Mouse (Mus musculus): ENCODE measurements at regions not wholly inside any gene's neighbourhood (a gene's known extent, or its start where the extent isn't known, plus 50 kb on each side); places are given as distances from the start of the nearest gene placed in this dataset.

- no peak for ATAC-seq (replicated peaks; ENCODE audit: insufficient number of reproducible peaks, low FRiP score, low TSS enrichment, low read depth)
Measured at GRCm38 (mm10) chr10:37214656-37215055, 75.9 kb upstream of the Marcks start.

GRCm38 (mm10) chr10:37212350-37213035, 73.8 kb upstream of the Marcks start:
- no peak overlapping the region for H3K27ac ChIP-seq (replicated peaks; ENCODE audit: low read depth, low read length)
- no peak overlapping the region for H3K4me2 ChIP-seq (ENCODE audit: low read depth, low read length)
- ATAC-seq (replicated peaks; ENCODE audit: insufficient number of reproducible peaks, low FRiP score, low TSS enrichment, low read depth), result no peak
- H3K36me3 ChIP-seq (replicated peaks; ENCODE audit: control insufficient read depth, insufficient read depth, low read depth, low read length), result no peaks in the 10 kb centered on the region
- H3K4me1 ChIP-seq (ENCODE audit: control insufficient read depth, insufficient read depth, low read length), result no peaks in the 10 kb centered on the region
- no peak overlapping the region for H3K9ac ChIP-seq (replicated peaks; ENCODE audit: low read length)
- H3K27me3 ChIP-seq (ENCODE audit: control insufficient read depth, insufficient read depth, low read length), result no peaks in the 10 kb centered on the region
- 29% methylated on average over 1 of the region's 1 CpGs for WGBS
- DNase-seq (ENCODE audit: low spot score), result no peak
- H3K9me3 ChIP-seq (replicated peaks; ENCODE audit: control insufficient read depth, low read length), result no peaks in the 10 kb centered on the region
- no peak overlapping the region for H3K4me3 ChIP-seq (ENCODE audit: low read depth, low read length)

More at GRCm38 (mm10) chr10:37214656-37215055, 75.9 kb upstream of the Marcks start:
- no peak overlapping the region for H3K4me2 ChIP-seq (ENCODE audit: low read depth, low read length)
- no peaks in the 10 kb centered on the region for H3K27me3 ChIP-seq (ENCODE audit: control insufficient read depth, insufficient read depth, low read length)
- no peaks in the 10 kb centered on the region for H3K36me3 ChIP-seq (replicated peaks; ENCODE audit: control insufficient read depth, insufficient read depth, low read depth, low read length)
- H3K9ac ChIP-seq (replicated peaks; ENCODE audit: low read length), result no peak overlapping the region
- WGBS, result 68% methylated on average over 5 of the region's 5 CpGs
- no peak overlapping the region for H3K4me3 ChIP-seq (ENCODE audit: low read depth, low read length)
- H3K9me3 ChIP-seq (replicated peaks; ENCODE audit: control insufficient read depth, low read length), result no peaks in the 10 kb centered on the region
- H3K4me1 ChIP-seq (ENCODE audit: control insufficient read depth, insufficient read depth, low read length), result no peaks in the 10 kb centered on the region
- no peak overlapping the region for H3K27ac ChIP-seq (replicated peaks; ENCODE audit: low read depth, low read length)
- no peak for DNase-seq (ENCODE audit: low spot score)

- no peak overlapping the region for H3K4me3 ChIP-seq (ENCODE audit: low read depth, low read length)
- no peaks in the 10 kb centered on the region for H3K4me1 ChIP-seq (ENCODE audit: control insufficient read depth, insufficient read depth, low read length)
- no peak overlapping the region for H3K27ac ChIP-seq (replicated peaks; ENCODE audit: low read depth, low read length)
- H3K9me3 ChIP-seq (replicated peaks; ENCODE audit: control insufficient read depth, low read length), result no peaks in the 10 kb centered on the region
- H3K9ac ChIP-seq (replicated peaks; ENCODE audit: low read length), result no peak overlapping the region
- no peaks in the 10 kb centered on the region for H3K36me3 ChIP-seq (replicated peaks; ENCODE audit: control insufficient read depth, insufficient read depth, low read depth, low read length)
- DNase-seq (ENCODE audit: low spot score), result no peak
- no peaks in the 10 kb centered on the region for H3K27me3 ChIP-seq (ENCODE audit: control insufficient read depth, insufficient read depth, low read length)
- 87% methylated on average over 3 of the region's 3 CpGs for WGBS
- H3K4me2 ChIP-seq (ENCODE audit: low read depth, low read length), result no peak overlapping the region
- no peak for ATAC-seq (replicated peaks; ENCODE audit: insufficient number of reproducible peaks, low FRiP score, low TSS enrichment, low read depth)
Measured at GRCm38 (mm10) chr10:37211305-37211704, 72.6 kb upstream of the Marcks start.

GRCm38 (mm10) chr10:37210223-37210622, 71.5 kb upstream of the Marcks start:
- DNase-seq (ENCODE audit: low spot score) (no peak), ATAC-seq (replicated peaks; ENCODE audit: insufficient number of reproducible peaks, low FRiP score, low TSS enrichment, low read depth) (no peak)
- Histone ChIP-seq H3K4me3 (ENCODE audit: low read depth, low read length) (no peak overlapping the region), H3K4me2 (ENCODE audit: low read depth, low read length) (no peak overlapping the region), H3K4me1 (ENCODE audit: control insufficient read depth, insufficient read depth, low read length) (no peaks in the 10 kb centered on the region), H3K36me3 (replicated peaks; ENCODE audit: control insufficient read depth, insufficient read depth, low read depth, low read length) (no peaks in the 10 kb centered on the region), H3K27ac (replicated peaks; ENCODE audit: low read depth, low read length) (no peak overlapping the region), H3K27me3 (ENCODE audit: control insufficient read depth, insufficient read depth, low read length) (no peaks in the 10 kb centered on the region), H3K9me3 (replicated peaks; ENCODE audit: control insufficient read depth, low read length) (no peaks in the 10 kb centered on the region), H3K9ac (replicated peaks; ENCODE audit: low read length) (no peak overlapping the region)
- WGBS, result 96% methylated on average over 1 of the region's 1 CpGs

GRCm38 (mm10) chr10:37206986-37207385, 68.3 kb upstream of the Marcks start:
- ATAC-seq (replicated peaks; ENCODE audit: insufficient number of reproducible peaks, low FRiP score, low TSS enrichment, low read depth) (no peak), DNase-seq (ENCODE audit: low spot score) (no peak)
- WGBS, result 100% methylated on average over 1 of the region's 1 CpGs
- Histone ChIP-seq H3K9me3 (replicated peaks; ENCODE audit: control insufficient read depth, low read length) (no peaks in the 10 kb centered on the region), H3K4me1 (ENCODE audit: control insufficient read depth, insufficient read depth, low read length) (no peaks in the 10 kb centered on the region), H3K27me3 (ENCODE audit: control insufficient read depth, insufficient read depth, low read length) (no peaks in the 10 kb centered on the region), H3K36me3 (replicated peaks; ENCODE audit: control insufficient read depth, insufficient read depth, low read depth, low read length) (no peaks in the 10 kb centered on the region), H3K27ac (replicated peaks; ENCODE audit: low read depth, low read length) (no peak overlapping the region), H3K4me2 (ENCODE audit: low read depth, low read length) (no peak overlapping the region), H3K9ac (replicated peaks; ENCODE audit: low read length) (no peak overlapping the region), H3K4me3 (ENCODE audit: low read depth, low read length) (no peak overlapping the region)

GRCm38 (mm10) chr10:37206546-37206945, 67.8 kb upstream of the Marcks start:
- no peaks in the 10 kb centered on the region for H3K9me3 ChIP-seq (replicated peaks; ENCODE audit: control insufficient read depth, low read length)
- no peak for DNase-seq (ENCODE audit: low spot score)
- H3K27ac ChIP-seq (replicated peaks; ENCODE audit: low read depth, low read length), result no peak overlapping the region
- no peak overlapping the region for H3K4me3 ChIP-seq (ENCODE audit: low read depth, low read length)
- no peak overlapping the region for H3K4me2 ChIP-seq (ENCODE audit: low read depth, low read length)
- no peak for ATAC-seq (replicated peaks; ENCODE audit: insufficient number of reproducible peaks, low FRiP score, low TSS enrichment, low read depth)
- H3K27me3 ChIP-seq (ENCODE audit: control insufficient read depth, insufficient read depth, low read length), result no peaks in the 10 kb centered on the region
- H3K36me3 ChIP-seq (replicated peaks; ENCODE audit: control insufficient read depth, insufficient read depth, low read depth, low read length), result no peaks in the 10 kb centered on the region
- no peaks in the 10 kb centered on the region for H3K4me1 ChIP-seq (ENCODE audit: control insufficient read depth, insufficient read depth, low read length)
- WGBS, result 77% methylated on average over 4 of the region's 4 CpGs
- no peak overlapping the region for H3K9ac ChIP-seq (replicated peaks; ENCODE audit: low read length)

GRCm38 (mm10) chr10:37203709-37204108, 65.0 kb upstream of the Marcks start:
- H3K27ac ChIP-seq (replicated peaks; ENCODE audit: low read depth, low read length), result no peak overlapping the region
- 93% methylated on average over 1 of the region's 1 CpGs for WGBS
- H3K4me1 ChIP-seq (ENCODE audit: control insufficient read depth, insufficient read depth, low read length), result no peaks in the 10 kb centered on the region
- no peaks in the 10 kb centered on the region for H3K27me3 ChIP-seq (ENCODE audit: control insufficient read depth, insufficient read depth, low read length)
- no peak overlapping the region for H3K9ac ChIP-seq (replicated peaks; ENCODE audit: low read length)
- H3K4me3 ChIP-seq (ENCODE audit: low read depth, low read length), result no peak overlapping the region
- no peaks in the 10 kb centered on the region for H3K9me3 ChIP-seq (replicated peaks; ENCODE audit: control insufficient read depth, low read length)
- no peaks in the 10 kb centered on the region for H3K36me3 ChIP-seq (replicated peaks; ENCODE audit: control insufficient read depth, insufficient read depth, low read depth, low read length)
- DNase-seq (ENCODE audit: low spot score) (no peak), ATAC-seq (replicated peaks; ENCODE audit: insufficient number of reproducible peaks, low FRiP score, low TSS enrichment, low read depth) (no peak)
- no peak overlapping the region for H3K4me2 ChIP-seq (ENCODE audit: low read depth, low read length)

GRCm38 (mm10) chr10:37194798-37195453, 56.2 kb upstream of the Marcks start:
- H3K27me3 ChIP-seq (ENCODE audit: control insufficient read depth, insufficient read depth, low read length), result no peaks in the 10 kb centered on the region
- DNase-seq (ENCODE audit: low spot score) (no peak), ATAC-seq (replicated peaks; ENCODE audit: insufficient number of reproducible peaks, low FRiP score, low TSS enrichment, low read depth) (no peak)
- 87% methylated on average over 13 of the region's 13 CpGs for WGBS
- no peak overlapping the region for H3K4me2 ChIP-seq (ENCODE audit: low read depth, low read length)
- H3K4me3 ChIP-seq (ENCODE audit: low read depth, low read length), result no peak overlapping the region
- no peak overlapping the region for H3K9ac ChIP-seq (replicated peaks; ENCODE audit: low read length)
- no peaks in the 10 kb centered on the region for H3K9me3 ChIP-seq (replicated peaks; ENCODE audit: control insufficient read depth, low read length)
- no peaks in the 10 kb centered on the region for H3K36me3 ChIP-seq (replicated peaks; ENCODE audit: control insufficient read depth, insufficient read depth, low read depth, low read length)
- no peaks in the 10 kb centered on the region for H3K4me1 ChIP-seq (ENCODE audit: control insufficient read depth, insufficient read depth, low read length)
- H3K27ac ChIP-seq (replicated peaks; ENCODE audit: low read depth, low read length), result no peak overlapping the region
